Mouse (Mus musculus): ENCODE data around the gene Rad51b.

Gene Rad51b

DNA sequence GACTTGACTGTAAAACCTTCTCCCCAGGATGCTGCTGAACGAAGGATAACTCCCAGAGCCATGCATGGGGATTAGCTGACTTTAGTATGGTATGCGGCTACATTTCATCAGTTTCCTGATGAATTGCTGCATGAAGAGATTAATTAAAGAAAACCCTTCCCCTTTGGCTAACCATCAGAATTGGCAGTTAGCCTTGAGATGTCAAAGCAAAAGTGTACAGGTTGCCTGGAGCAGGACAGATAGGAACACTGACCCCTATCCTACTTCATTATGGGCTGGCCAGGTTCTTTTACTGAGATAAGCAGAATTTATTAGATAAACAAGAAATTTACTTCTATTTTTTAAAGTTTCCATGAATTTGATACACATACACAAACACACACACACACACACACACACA, 85.3 kb downstream of the Rad51b start:
- no peak for DNase-seq

- DNase-seq = no peak
Observed at GRCm38 (mm10) chr12:79383583-79383982, 86.5 kb downstream of the Rad51b start.

- no peak for DNase-seq
Observed at GRCm38 (mm10) chr12:79384787-79385186, 87.7 kb downstream of the Rad51b start.

- no peak for DNase-seq
Observed at GRCm38 (mm10) chr12:79385199-79385598, 88.1 kb downstream of the Rad51b start.

DNA sequence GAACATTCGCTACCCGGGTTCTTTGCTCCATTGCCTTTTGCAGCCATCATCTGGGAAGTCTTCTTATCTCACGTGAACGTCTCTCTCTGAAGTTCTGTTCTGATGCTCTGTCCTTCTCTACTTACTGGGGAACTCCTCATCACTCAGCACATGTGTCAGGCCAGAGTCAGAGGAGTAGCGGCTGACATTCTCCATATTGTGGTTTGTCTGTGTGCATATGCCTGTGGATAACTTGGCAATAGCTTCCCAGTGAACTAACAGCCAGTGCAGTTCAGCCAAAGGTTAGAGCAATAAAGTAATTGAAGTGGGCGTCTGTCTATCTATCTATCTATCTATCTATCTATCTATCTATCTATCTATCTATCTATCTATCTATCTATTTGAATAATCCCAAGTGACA, 90.8 kb downstream of the Rad51b start:
- no peak for DNase-seq

- DNase-seq = no peak
Observed at GRCm38 (mm10) chr12:79389251-79389650, 92.2 kb downstream of the Rad51b start.

DNA sequence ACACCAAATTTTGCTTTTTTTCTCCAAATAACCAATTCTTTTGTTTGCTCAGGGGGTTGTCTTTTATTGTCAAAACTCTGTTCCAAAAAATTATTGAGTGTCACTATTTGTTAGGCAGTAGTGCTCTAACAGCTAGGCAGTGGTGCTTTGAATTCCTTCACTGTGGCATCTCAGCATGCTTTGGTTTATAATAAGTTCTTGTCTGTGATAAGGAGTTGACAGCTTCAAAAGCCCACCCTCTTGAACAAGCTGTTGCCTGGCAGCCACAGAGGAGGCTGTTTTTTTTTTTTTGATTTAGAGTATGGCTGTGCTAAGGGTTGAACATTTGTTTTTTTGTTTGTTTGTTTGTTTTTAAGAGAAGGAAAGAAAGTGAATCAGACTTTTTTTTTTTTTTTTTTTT, 92.9 kb downstream of the Rad51b start:
- DNase-seq = no peak

DNA sequence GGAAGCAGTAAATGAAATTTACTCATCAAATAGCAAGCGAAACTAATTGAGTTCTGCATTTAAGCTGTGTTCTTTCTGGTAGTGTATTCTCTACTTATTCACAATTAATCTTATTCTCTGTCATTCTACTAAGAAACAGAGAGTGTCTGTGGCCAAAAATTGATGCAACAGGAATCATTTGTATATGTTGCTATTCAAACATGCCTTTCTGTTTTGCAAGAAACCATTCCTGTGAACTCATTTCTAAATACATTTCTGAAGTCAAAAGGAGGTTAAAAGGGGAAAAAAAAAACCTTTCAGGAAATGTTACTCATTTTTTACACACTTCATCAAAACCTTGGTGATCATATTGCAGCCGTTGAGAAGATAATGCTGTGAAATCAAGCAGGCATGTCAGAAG, 96.6 kb downstream of the Rad51b start:
- no peak for DNase-seq

DNA sequence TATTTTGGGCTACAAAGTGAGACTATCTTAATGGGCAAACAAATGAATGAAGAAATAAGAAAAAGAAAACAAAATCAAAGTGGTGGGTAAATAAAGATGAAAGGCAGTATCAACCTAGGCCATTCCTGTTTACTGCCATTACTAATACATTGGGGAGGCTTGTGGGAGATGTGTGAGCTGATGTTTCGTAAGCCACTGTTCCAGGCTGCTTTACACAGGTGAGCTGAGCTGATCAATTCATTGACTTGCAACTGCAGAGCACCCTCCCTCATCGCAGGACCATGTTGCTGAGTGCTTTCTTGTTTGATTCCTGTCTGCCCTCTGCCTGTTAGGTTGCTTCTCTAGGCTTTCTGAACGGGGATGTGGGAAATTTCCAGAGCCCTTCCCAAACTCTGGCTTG, 106.9 kb downstream of the Rad51b start:
- DNase-seq = no peak

DNA sequence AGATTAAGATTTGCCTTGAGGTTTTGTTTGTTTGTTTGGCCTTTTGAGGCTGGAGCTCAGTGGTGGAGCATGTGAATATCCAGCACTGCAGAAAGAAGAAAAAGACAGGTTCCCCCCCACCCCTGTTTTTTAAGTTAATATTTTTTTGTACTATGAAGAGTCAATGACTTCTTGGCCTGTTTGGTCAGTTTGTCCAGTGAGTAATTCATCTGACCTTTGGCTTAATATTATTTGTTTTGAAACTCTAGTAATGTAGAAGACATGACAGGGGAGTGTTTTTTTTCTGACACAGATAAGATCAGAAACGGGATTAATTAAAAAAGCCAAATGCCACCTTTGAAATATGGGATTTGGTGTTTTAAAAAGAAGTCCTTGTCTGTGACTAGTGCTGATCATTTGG, 107.4 kb downstream of the Rad51b start:
- DNase-seq = no peak

- no peak for DNase-seq
Observed at GRCm38 (mm10) chr12:79408677-79409076, 111.6 kb downstream of the Rad51b start.

DNA sequence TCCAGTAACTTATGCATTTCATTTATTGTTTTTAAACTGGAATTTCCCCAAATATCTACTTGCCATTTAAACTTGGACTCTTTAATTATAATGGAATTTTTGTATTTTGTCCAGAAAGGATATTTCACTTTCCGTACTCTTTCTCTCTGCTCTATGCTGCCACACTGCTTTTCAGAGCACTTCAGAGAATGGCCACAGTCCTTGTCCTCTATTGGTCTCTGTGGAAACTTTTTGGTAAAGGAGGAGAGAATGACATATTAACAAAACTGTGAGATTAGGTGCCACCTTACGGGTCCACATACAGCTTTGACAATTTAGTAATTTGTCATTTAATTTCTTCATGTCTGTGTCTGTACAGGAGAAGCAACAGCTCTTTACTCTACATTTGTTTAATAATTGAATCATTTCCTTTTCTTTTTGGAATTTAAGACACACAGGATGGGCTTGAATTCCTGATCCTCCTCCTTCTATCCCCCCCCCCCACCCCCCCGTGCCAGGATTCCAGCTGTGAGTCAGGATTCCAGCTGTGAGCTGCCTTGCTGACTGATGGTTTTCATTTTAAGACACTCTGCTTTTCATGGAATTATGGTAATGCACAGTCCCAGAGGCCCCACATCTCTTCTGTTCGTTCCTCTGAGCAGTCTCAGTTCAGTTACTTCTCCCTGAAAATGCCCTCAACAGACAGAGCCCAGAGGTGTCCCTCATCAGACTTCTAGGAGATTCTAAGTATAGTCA, 112.2 kb downstream of the Rad51b start:
- DNase-seq = no peak

DNA sequence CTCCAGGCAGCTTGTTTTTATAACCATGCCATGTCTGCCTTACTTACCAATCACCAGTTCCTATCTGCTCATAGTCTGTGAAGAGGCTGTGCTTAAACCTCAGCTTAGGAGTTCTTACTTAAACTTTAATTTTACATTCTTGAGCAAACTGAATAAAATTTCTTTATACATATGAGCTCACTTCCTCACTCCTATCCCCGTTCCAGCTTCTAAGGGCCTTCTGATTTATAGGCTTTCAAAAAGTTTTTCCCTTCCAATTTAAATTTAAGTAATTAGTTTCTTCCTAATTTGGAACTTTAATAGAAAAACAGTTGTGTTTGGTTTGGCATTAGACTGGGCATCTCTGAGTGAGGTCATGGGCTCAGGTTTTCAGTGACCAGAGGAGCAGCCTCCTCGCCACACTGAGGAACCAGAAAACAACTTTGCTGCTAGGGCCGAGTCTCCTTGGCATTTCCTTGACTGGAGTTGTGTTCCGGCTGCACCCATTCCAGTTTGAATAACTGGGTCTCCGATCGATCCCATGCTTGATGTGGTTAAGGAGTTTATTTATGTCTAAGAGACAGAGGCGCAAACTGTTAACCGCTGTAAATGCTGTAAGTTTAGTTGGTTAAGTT, 115.9 kb downstream of the Rad51b start:
- no peak for DNase-seq

DNA sequence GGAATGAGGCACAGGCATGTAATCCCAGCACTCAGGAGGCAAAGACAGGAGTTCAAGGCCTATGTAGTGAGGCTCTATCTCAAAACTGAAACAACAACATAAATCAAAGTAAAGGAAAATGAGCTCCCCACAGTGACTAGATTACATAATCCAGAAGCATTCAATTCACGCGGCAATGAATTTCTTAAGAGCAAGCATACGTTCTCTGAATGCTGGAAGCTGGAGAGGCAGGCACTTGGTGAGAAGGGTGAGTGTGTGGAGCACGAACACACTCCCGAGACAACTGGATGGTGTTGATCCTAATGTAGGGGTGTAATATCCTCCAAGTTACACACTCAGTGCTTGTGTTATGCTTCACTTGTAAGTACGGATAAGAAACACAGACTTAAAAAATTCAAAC, 120.3 kb downstream of the Rad51b start:
- no peak for DNase-seq

DNA sequence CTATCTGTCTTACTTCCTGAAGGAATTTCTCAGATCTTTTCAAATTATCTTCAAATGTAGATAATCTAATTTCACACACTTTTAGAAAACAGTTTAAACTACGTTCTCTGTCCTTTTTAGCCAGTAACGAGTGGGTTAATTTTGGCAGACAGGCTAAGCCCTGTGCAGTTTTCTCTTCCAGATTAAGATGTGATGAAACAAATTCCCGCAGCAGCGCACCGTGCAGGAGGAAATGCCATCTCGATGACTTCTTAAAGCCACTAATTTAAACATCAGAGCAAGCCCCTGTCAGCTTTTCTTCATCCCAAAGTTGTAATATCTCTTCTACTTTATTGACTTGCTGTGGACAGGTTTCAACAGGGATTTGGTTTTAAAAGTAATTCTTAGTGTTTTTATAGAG, 123.5 kb downstream of the Rad51b start:
- no peak for DNase-seq

DNA sequence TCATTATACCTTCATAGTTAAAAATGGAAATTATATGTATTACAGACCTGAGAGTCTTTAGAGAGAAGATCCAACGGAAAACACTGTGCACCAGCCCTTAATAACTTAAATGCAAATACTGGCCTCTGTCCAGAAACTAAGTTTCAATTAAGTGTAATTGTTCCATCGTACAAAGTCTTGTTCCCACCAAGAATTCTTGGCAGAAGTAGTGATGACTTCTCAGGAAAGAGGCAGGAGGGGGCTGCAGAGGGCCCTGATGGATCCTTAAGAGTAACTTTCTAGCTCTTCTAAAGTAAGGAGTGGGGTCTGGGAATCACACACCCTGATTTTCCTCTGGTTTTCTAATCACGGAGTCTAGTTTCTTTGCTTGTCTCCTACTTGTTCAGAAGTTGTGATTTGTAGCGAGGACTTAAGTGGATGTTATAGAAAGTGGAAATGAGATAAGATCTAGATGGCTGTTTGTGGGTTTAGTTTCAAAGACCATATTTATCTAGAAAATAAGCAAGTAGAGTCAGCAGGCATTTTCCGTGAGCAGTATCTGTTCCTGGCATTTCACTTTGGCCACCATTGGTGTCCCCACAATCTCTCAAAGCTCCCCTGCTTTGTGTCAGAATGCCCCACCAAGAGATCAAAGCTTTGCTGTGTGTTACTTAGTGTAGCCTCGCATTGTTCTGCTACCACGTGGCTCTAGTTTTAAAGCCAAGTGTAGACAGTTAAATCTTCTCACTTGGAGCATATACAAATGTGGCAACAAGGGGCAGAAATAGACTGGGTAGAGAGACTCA, 132.6 kb downstream of the Rad51b start:
- no peak for DNase-seq

- no peak for DNase-seq
Observed at GRCm38 (mm10) chr12:79431138-79431537, 134.1 kb downstream of the Rad51b start.

- DNase-seq = no peak
Observed at GRCm38 (mm10) chr12:79433724-79434442, 136.8 kb downstream of the Rad51b start.

- DNase-seq = no peak
Observed at GRCm38 (mm10) chr12:79435474-79435873, 138.4 kb downstream of the Rad51b start.

DNA sequence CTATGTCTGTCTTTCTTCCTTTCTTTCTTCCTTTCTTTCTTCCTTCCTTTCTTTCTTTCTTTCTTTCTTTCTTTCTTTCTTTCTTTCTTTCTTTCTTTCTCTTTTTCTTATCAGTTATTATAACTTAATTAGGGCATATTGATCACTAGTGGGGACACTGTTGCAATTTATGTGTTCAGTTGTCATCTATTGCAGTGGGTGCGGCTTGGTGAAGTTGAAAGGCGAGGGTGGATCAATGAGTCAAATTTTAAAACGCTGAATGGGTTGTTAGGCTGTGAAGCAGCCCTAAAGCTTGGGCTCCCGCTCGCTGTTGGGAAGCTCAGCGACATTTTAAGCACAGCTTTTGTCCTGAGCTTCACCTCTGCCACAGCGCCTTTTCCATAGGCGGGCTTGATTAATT, 139.0 kb downstream of the Rad51b start:
- DNase-seq = no peak

- no peak for DNase-seq
Observed at GRCm38 (mm10) chr12:79436892-79437291, 139.8 kb downstream of the Rad51b start.

GRCm38 (mm10) chr12:79437572-79437971, 140.5 kb downstream of the Rad51b start:
- DNase-seq = no peak

GRCm38 (mm10) chr12:79439961-79440360, 142.9 kb downstream of the Rad51b start:
- no peak for DNase-seq

Data from kidney, postnatal 25 days (tissue).